Mouse (Mus musculus): ENCODE results near the gene Dppa2. TPM values are rescaled to one million over a fixed set of nuclear protein-coding genes. Genes with fewer than 3 reads are reported as not detected.

The Dppa2 gene
- total RNA-seq, 4 experiments from 2014 or later = not detected

DNA sequence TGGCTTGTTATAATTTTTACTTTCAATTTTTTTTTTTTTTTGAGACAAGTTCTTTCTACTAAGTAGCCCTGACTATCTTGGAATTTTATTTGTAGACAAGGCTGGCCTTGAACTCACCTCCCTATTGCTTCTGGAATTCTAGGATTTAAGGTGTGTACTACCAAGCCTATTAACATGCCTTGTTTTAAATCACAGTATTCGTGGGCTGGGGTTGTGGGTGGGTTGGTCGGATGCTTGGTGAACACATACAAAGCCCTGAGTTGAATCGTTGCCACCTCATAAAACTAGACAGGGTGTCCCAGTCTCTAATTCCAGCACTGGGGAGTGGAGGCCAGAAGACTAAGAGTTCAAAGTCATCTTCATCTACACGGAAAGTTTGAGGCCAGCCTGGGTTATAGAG, 31.6 kb downstream of the Dppa2 start:
- DNase-seq (ENCODE audit: low spot score in 2 of 2) = no peak

DNA sequence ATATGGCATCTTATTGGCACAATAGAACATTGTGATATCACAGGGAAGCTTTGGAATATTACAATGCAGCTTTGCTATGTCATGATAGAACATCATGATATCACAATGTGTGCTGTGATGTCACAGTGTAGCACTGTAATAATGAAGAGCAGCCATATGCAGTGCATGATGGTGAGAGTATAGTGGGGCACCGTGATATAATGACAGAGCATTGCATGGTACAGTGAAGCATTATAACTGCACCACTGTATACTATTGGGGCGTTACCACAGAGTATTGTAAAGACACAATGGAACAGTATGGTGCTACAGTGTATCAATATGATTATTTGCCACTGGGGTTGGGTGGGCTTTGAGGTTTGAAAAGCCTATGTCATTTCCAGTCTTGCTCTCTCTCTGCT, 40.5 kb downstream of the Dppa2 start:
- DNase-seq (ENCODE audit: low spot score in 2 of 2) = no peak

DNA sequence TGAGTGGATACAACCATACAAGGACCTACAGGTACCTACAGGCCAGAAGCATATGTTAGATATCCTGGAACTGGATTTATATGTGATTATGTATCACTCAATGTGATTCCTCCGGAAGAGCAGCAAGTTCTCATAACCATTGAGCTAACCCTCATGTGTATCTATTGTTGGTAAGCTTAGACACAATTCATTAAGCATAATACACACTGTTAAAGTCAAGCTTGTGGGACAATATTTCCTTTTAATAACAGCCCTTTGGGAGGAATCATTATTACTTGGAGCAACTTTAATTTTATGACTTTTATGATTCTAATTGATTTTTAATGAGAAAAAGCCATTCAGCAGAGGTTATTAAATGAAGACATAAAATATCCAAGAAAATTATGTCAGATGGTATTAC, 43.5 kb downstream of the Dppa2 start:
- DNase-seq (ENCODE audit: low spot score in 2 of 2) = no peak

DNA sequence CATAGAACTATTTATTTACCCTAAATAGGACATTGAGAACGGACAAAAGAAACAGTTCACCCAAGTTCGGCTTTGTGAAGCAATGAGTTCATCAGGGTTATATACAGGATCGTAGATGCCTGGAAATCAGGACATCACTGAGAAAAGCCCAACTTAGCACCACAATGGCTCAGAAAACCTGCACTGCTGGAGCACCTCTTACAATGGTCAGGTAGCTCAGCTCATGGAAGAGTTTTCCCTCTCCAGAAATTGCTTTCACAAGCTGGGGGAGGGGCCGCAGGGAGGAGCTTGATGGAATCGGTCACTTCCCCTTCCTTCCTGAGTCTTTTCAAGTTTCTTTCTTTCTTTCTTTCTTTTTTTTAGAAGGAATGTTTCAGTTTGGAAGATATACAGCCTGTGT, 52.0 kb downstream of the Dppa2 start:
- no peak for DNase-seq (ENCODE audit: low spot score in 2 of 2)

DNA sequence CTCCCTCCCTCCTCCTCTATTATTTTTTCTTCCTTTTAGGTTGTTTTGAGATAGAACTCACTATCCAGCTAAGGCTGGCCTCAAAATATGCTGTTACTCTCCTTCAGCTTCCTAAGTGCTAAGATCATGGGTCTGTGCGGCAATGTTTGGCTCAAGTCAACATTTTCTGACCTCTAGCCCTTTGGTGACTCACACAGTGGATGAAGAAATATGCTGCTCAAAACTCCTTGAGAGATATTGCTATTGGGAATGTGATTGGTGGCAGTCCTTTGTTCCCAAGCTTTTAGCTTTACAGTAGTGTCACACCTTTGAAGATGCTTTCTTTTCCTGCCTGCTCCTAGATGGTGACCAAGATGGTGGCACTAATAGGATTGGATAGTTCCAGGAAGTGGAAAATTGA, 52.7 kb downstream of the Dppa2 start:
- no peak for DNase-seq (ENCODE audit: low spot score in 2 of 2)

DNA sequence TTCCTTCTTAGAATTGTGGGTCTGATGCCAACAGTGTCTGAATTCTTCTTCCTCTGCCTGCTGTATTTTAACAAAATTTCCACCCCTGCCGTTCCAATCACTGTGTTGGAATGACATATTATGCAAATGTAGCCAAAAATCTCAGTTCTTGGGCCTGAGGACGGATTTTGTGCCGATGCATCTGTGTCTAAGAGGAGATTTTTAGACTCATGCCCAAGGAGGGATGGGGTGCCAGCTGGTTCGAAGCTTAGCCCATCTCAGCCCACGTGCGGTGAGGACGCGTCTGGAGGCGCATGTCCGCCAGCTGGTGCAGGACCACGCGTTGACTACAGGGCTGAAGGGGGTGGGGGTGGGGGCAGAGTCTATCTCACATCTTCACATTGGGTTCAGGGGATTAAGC, 57.2 kb downstream of the Dppa2 start:
- peak in 1 of 2 experiments; percentile 61 for DNase-seq (ENCODE audit: low spot score in 2 of 2)

DNA sequence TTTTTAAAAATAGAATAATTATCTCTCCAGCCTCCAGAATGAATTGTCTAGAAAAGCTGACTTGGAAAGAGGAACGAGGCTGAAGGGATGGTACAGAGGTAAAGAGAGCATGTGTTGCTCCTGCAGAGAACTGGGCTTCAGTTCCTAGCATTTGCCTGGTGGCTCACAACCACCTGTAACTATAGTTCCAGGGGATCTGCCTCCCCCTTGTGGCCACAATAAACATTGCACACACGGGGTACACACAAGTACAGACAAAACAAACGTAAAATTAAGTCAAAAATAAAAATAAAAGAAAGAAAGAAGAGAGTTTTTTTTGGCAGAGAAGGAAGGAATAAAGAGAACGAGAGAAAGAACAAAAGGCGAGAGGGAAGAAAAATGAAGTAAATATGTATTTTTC, 63.1 kb downstream of the Dppa2 start:
- no peak for DNase-seq (ENCODE audit: low spot score in 2 of 2)

DNA sequence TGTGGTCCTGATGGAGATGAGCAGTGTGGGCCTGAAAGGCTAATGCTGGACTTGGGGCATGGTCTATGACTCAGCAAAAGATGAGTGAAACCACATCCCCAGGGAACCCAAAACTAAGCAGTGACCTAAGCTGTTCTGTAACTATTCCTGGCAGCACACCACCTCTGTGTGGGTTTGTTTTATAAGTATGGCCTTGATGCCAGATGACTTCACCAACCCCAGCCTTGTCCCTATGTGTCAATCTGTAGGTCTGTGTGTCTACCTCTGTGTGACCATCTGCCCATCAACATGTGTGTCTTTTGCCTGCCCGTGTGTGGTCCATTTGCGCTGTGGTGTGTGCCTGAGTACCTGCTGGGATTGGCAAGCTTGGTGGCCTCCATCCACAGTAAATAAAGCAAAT, 64.4 kb downstream of the Dppa2 start:
- DNase-seq (ENCODE audit: low spot score in 2 of 2) = no peak

Other genes with a start within 250 kb of the Dppa2 start
- gene Dppa4, start 20.2 kb upstream of the Dppa2 start, total RNA-seq (2022) = not detected
- not detected for gene Gm5485, start 108.5 kb downstream of the Dppa2 start, total RNA-seq (2022)
- under 1 TPM in 1 of 4 experiments, not detected in 3; 0.17 TPM for gene Morc1, start 127.3 kb downstream of the Dppa2 start, total RNA-seq (2022)

All from left cerebral cortex, adult 8-10 months (tissue).